In genomic region chr11:114922439-114922838, GRCm38 (mm10) we compare ENCODE assay signal across 15 mouse cellular contexts.
DNase-seq lines count a peak whose midpoint lies in the region; ATAC-seq lines count a peak whose summit lies in the region.
"Had no signal": no experiment of that assay in that cellular context is flagged by ENCODE, and none has a peak within 500 bp of the region (broad histone marks: within the 10 kb centered on the region; RNA-seq: fewer than 3 reads in every experiment).

No protein-coding gene starts in this region.

- DNase-seq in cerebellum, adult 11-12 months, result peak; percentile 79
- DNase-seq in right cerebral cortex, adult 18-20 months, result peak; percentile 65
- DNase-seq in right cerebral cortex, postnatal 14 days, result no peak
- DNase-seq in cerebellum, postnatal 36 days, result peak; percentile 75 to 78
- DNase-seq in splenic B cell, adult 2 months (ENCODE audit: low read depth, low spot score), result peak; percentile 24
- DNase-seq in retina, embryonic 14.5 days (ENCODE audit: low spot score), result no peak
- no peak for DNase-seq in Muller cell, postnatal 12 days (ENCODE audit: inconsistent ontology term)
- DNase-seq: adrenal gland, postnatal 10 days; gastrocnemius, postnatal 14 days; kidney, postnatal 10 days; lung, embryonic 14.5 days had no signal

- no peaks in the 10 kb centered on the region for H3K36me3 ChIP-seq in splenic B cell, adult 2 months (ENCODE audit: control insufficient read depth, insufficient read depth, low read length, poor library complexity, severe bottlenecking)
- H3K36me3 ChIP-seq: embryonic facial prominence, embryonic 12.5 days; hindbrain, embryonic 12.5 days had no signal

- ATAC-seq in cerebellum, adult (ENCODE audit: insufficient number of reproducible peaks, low FRiP score, low TSS enrichment), result no peak
- ATAC-seq: intestine, postnatal 0 days had no signal

- H3K27me3 ChIP-seq in splenic B cell, adult 2 months (ENCODE audit: control insufficient read depth, insufficient read depth, low read length, poor library complexity, severe bottlenecking), result no peaks in the 10 kb centered on the region
- H3K27me3 ChIP-seq: embryonic facial prominence, embryonic 12.5 days; hindbrain, embryonic 12.5 days had no signal

Comparison
In these comparisons a context has a peak if more than half of its experiments do, and no peak if none do; other contexts are left out.
1. DNase-seq: peak in cerebellum, adult 11-12 months (single experiment), right cerebral cortex, adult 18-20 months (single experiment), cerebellum, postnatal 36 days (2 of 2) and splenic B cell, adult 2 months (single experiment); none in right cerebral cortex, postnatal 14 days (single experiment), retina, embryonic 14.5 days (single experiment) and Muller cell, postnatal 12 days (single experiment).